Mouse (Mus musculus) myocyte (in vitro differentiated cells): ENCODE measurements at regions not wholly inside any gene's neighbourhood (a gene's known extent, or its start where the extent isn't known, plus 50 kb on each side); places are given as distances from the start of the nearest gene placed in this dataset.

Experiments used
- H3K27me3 ChIP-seq: one replicate; pipeline ENCODE4 v1.6.1; 2011; ENCODE audit not compliant: control insufficient read depth, insufficient read depth, insufficient read length
- H3K36me3 ChIP-seq: one replicate; pipeline ENCODE4 v1.6.1; 2011; ENCODE audit not compliant: control insufficient read depth, insufficient read depth
- H3K4me2 ChIP-seq: one replicate; pipeline ENCODE4 v1.6.1; 2011; ENCODE audit warnings: low read depth, control low read depth
- H3K4me3 ChIP-seq: one replicate; pipeline ENCODE4 v1.5.1; 2011; ENCODE audit warnings: mild to moderate bottlenecking, control low read depth, moderate library complexity
- H3K79me2 ChIP-seq: one replicate; pipeline ENCODE4 v1.6.1; 2011; ENCODE audit not compliant: control insufficient read depth, insufficient read depth
- H3ac ChIP-seq: one replicate; pipeline ENCODE4 v1.6.1; 2011; ENCODE audit not compliant: control insufficient read depth, insufficient read length
- CEBPB ChIP-seq: IDR thresholded peaks from 2 replicates; pipeline ENCODE4 v1.6.1; 2011; ENCODE audit warnings: mild to moderate bottlenecking, moderate library complexity; ENCODE audit not compliant: poor library complexity, insufficient read depth, severe bottlenecking
- E2F4 ChIP-seq: IDR thresholded peaks from one replicate; pipeline ENCODE4 v1.6.1; 2011; ENCODE audit warnings: mild to moderate bottlenecking, control low read depth, moderate library complexity; ENCODE audit not compliant: insufficient read depth
- MAX ChIP-seq: IDR thresholded peaks from one replicate; pipeline ENCODE4 v1.6.1; 2011; ENCODE audit warnings: low read depth, mild to moderate bottlenecking, control low read depth
- MYOD1 ChIP-seq, 3 experiments: IDR thresholded peaks; one replicate each; pipeline ENCODE4 v1.6.1; 2011; ENCODE audit warnings: control low read depth in 2 of 3, low read depth in 2 of 3, mild to moderate bottlenecking in 2 of 3, moderate library complexity in 1 of 3; ENCODE audit not compliant: insufficient read length in 2 of 3, control insufficient read depth in 1 of 3
- MYOG ChIP-seq, 3 experiments: IDR thresholded peaks; one replicate each; pipeline ENCODE4 v1.6.1; 2011; ENCODE audit warnings: control low read depth in 2 of 3, low read depth in 2 of 3, mild to moderate bottlenecking in 2 of 3; ENCODE audit not compliant: insufficient read length in 2 of 3, control insufficient read depth in 1 of 3, insufficient read depth in 1 of 3
- POLR2A ChIP-seq: IDR thresholded peaks from one replicate; pipeline ENCODE4 v1.6.1; 2011; ENCODE audit warnings: low read depth, mild to moderate bottlenecking, control low read depth, moderate library complexity; ENCODE audit not compliant: insufficient read length
- POLR2AphosphoS2 ChIP-seq: IDR thresholded peaks from one replicate; pipeline ENCODE4 v1.6.1; 2011; ENCODE audit warnings: low read depth, control low read depth; ENCODE audit not compliant: insufficient read length
- REST ChIP-seq: IDR thresholded peaks from one replicate; pipeline ENCODE4 v1.6.1; 2011; ENCODE audit warnings: mild to moderate bottlenecking, control low read depth, moderate library complexity; ENCODE audit not compliant: insufficient read depth, insufficient read length
- SRF ChIP-seq: IDR thresholded peaks from one replicate; pipeline ENCODE4 v1.6.1; 2011; ENCODE audit warnings: low read depth; ENCODE audit not compliant: control insufficient read depth, insufficient read length
- TCF12 ChIP-seq: IDR thresholded peaks from one replicate; pipeline ENCODE4 v1.6.1; 2011; ENCODE audit warnings: mild to moderate bottlenecking, control low read depth; ENCODE audit not compliant: poor library complexity, insufficient read depth, severe bottlenecking
- TCF3 ChIP-seq: IDR thresholded peaks from one replicate; pipeline ENCODE4 v1.6.1; 2011; ENCODE audit warnings: low read depth, control low read depth; ENCODE audit not compliant: insufficient read length
- USF1 ChIP-seq: IDR thresholded peaks from one replicate; pipeline ENCODE4 v1.6.1; 2011; ENCODE audit warnings: low read depth, mild to moderate bottlenecking, control low read depth, moderate library complexity

GRCm38 (mm10) chr1:81952095-81952494 lies 280.8 kb upstream of the Gm9747 start:
- no peaks in the 10 kb centered on the region for H3K36me3 ChIP-seq
- TF ChIP-seq REST (no peak), MAX (no peak), CEBPB (no peak), TCF3 (no peak), TCF12 (no peak), E2F4 (no peak), POLR2AphosphoS2 (no peak), POLR2A (no peak), MYOG (IDR thresholded peaks at IDR 0.05; ENCODE audit: control insufficient read depth in 1 of 3, insufficient read depth in 1 of 3, insufficient read length in 2 of 3, low read depth in 2 of 3) (no peak), MYOD1 (IDR thresholded peaks at IDR 0.05; ENCODE audit: control insufficient read depth in 1 of 3, insufficient read length in 2 of 3, low read depth in 2 of 3) (no peak), USF1 (no peak), SRF (no peak)
- no peak overlapping the region for H3K4me3 ChIP-seq
- no peaks in the 10 kb centered on the region for H3K27me3 ChIP-seq
- H3K79me2 ChIP-seq = no peaks in the 10 kb centered on the region
- H3ac ChIP-seq = no peak overlapping the region
- peak overlapping the region; percentile 42 for H3K4me2 ChIP-seq

DNA sequence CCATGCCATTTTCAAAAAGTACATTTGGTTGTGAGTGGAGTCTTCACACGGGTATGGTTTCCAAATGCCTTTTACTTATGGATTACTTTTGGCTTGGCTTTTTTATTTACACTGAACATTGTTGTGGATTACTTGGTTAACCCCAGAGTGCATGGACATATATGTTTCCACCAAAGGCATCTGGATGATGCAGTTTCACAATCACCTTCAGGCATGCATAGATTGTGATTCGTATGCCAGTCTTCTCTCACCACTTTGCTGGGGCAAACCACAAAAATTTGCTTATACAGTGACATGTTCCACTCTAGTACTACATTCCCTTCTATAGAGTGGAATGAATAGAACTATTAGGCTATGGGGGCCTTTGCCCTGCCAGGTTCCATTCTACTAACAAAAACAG lies 278.4 kb upstream of the Gm9747 start:
- Histone ChIP-seq H3K27me3 (no peaks in the 10 kb centered on the region), H3K4me3 (no peak overlapping the region)

GRCm38 (mm10) chr1:81967062-81967461 lies 265.9 kb upstream of the Gm9747 start:
- H3ac ChIP-seq = no peak overlapping the region
- H3K27me3 ChIP-seq = no peaks in the 10 kb centered on the region
- H3K36me3 ChIP-seq = no peaks in the 10 kb centered on the region
- H3K4me3 ChIP-seq = no peak overlapping the region
- peak; percentile 82 for TF ChIP-seq MAX
- TF ChIP-seq TCF3 = no peak
- TF ChIP-seq CEBPB = peak; percentile 87
- H3K79me2 ChIP-seq = no peaks in the 10 kb centered on the region
- no peak overlapping the region for H3K4me2 ChIP-seq

More for the DNA sequence above, 278.4 kb upstream of the Gm9747 start:
- Histone ChIP-seq H3K4me2 (no peak overlapping the region), H3ac (no peak overlapping the region), H3K36me3 (no peaks in the 10 kb centered on the region), H3K79me2 (no peaks in the 10 kb centered on the region)
- no peak for TF ChIP-seq MAX
- TF ChIP-seq CEBPB = peak; percentile 68; the same call in 1 of the 2 replicates
- no peak for TF ChIP-seq USF1

- H3K79me2 ChIP-seq = no peaks in the 10 kb centered on the region
- H3K27me3 ChIP-seq = no peaks in the 10 kb centered on the region
- H3K36me3 ChIP-seq = no peaks in the 10 kb centered on the region
- no peak overlapping the region for H3K4me2 ChIP-seq
- H3ac ChIP-seq = no peak overlapping the region
- H3K4me3 ChIP-seq = no peak overlapping the region
- TF ChIP-seq REST (no peak), MYOD1 (IDR thresholded peaks at IDR 0.05; ENCODE audit: control insufficient read depth in 1 of 3, insufficient read length in 2 of 3, low read depth in 2 of 3) (no peak), USF1 (no peak), MYOG (IDR thresholded peaks at IDR 0.05; ENCODE audit: control insufficient read depth in 1 of 3, insufficient read depth in 1 of 3, insufficient read length in 2 of 3, low read depth in 2 of 3) (no peak), MAX (no peak), E2F4 (no peak), CEBPB (no peak), TCF3 (no peak)
Measured at GRCm38 (mm10) chr1:81967746-81968295, 265.1 kb upstream of the Gm9747 start.

GRCm38 (mm10) chr1:81972575-81972974 lies 260.3 kb upstream of the Gm9747 start:
- Histone ChIP-seq H3K27me3 (no peaks in the 10 kb centered on the region), H3K4me3 (no peak overlapping the region), H3K36me3 (no peaks in the 10 kb centered on the region), H3K4me2 (no peak overlapping the region), H3K79me2 (no peaks in the 10 kb centered on the region), H3ac (no peak overlapping the region)
- TF ChIP-seq POLR2AphosphoS2 (no peak), MYOG (IDR thresholded peaks at IDR 0.05; ENCODE audit: control insufficient read depth in 1 of 3, insufficient read depth in 1 of 3, insufficient read length in 2 of 3, low read depth in 2 of 3) (no peak), MYOD1 (IDR thresholded peaks at IDR 0.05; ENCODE audit: control insufficient read depth in 1 of 3, insufficient read length in 2 of 3, low read depth in 2 of 3) (no peak), USF1 (no peak), SRF (no peak), E2F4 (no peak), REST (no peak), TCF12 (no peak), MAX (no peak), POLR2A (no peak), TCF3 (no peak)
